8 mouse cellular contexts compared by ENCODE assay signal in the genomic region with DNA sequence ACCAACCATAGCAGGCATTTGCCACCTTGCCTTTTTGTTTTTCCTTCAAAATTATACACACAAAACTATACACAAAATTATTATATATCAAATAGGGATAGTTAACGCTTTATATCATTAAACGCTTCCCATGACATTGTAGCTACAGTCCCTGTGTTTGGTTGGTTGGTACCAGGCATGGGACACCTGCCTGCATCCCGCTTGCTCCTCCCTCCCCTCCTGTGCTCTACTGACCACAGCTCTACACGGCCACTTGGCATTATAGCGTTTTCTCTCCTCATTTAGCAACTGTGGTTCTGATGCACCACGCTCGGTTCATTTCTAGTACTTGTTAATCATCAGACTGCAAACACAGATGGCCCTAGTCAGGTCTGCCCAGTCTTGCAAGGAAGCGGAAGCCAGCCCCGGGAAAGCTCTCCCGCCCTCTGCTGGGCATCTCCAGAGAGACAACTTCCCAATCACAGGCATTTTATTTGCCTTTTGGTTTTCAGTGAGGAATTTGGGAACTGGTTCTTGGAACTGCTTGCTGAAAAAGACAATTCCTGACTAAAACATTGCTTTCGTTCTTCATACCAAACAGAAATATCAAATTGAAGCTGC. TPM values are rescaled to one million over a fixed set of nuclear protein-coding genes. Genes with fewer than 3 reads are reported as not detected.
A peak's percentile ranks its signal among the peaks of the same experiment; 100 is the strongest.
DNase-seq lines count a peak whose midpoint lies in the region; ATAC-seq and TF ChIP-seq lines count a peak whose summit lies in the region.

No protein-coding gene starts in this region.

- no peaks in the 10 kb centered on the region for H3K36me3 ChIP-seq in embryonic facial prominence, embryonic 14.5 days (ENCODE audit: control insufficient read depth, insufficient read depth, low read length)
- no peaks in the 10 kb centered on the region for H3K36me3 ChIP-seq in kidney, embryonic 16.5 days (ENCODE audit: insufficient read depth, low read length)
- no peaks in the 10 kb centered on the region for H3K36me3 ChIP-seq in limb, embryonic 14.5 days (ENCODE audit: control insufficient read depth, insufficient read depth, low read length)
- no peaks in the 10 kb centered on the region for H3K36me3 ChIP-seq in stomach, embryonic 15.5 days

- no peak overlapping the region for H3K9ac ChIP-seq in embryonic facial prominence, embryonic 14.5 days (ENCODE audit: low read depth, low read length)
- no peak overlapping the region for H3K9ac ChIP-seq in kidney, embryonic 16.5 days (replicated peaks; ENCODE audit: low read length)
- no peak overlapping the region for H3K9ac ChIP-seq in limb, embryonic 14.5 days (ENCODE audit: low read depth, low read length, severe bottlenecking)
- no peak overlapping the region for H3K9ac ChIP-seq in stomach, embryonic 15.5 days

- H3K4me1 ChIP-seq in embryonic facial prominence, embryonic 14.5 days (ENCODE audit: control insufficient read depth, insufficient read depth, low read length), result no peaks in the 10 kb centered on the region
- no peaks in the 10 kb centered on the region for H3K4me1 ChIP-seq in kidney, embryonic 16.5 days (ENCODE audit: insufficient read depth, low read length)
- peaks cover 5% of the 10 kb centered on the region; the same call in 1 of the 2 replicates for H3K4me1 ChIP-seq in limb, embryonic 14.5 days (ENCODE audit: control insufficient read depth, insufficient read depth, low read length)
- H3K4me1 ChIP-seq in stomach, embryonic 15.5 days, result no peaks in the 10 kb centered on the region

- 0 out of 2 replicates have a peak, but pooled peaks have one; percentile 57 for ATAC-seq in embryonic facial prominence, embryonic 14.5 days (ENCODE audit: low read depth)
- peak; percentile 71; the same call in 1 of the 2 replicates for ATAC-seq in kidney, embryonic 16.5 days (ENCODE audit: low FRiP score, low TSS enrichment)
- ATAC-seq in limb, embryonic 14.5 days (ENCODE audit: low FRiP score, low read depth), result no peak; the same call in 1 of the 2 replicates
- ATAC-seq in stomach, embryonic 15.5 days (ENCODE audit: insufficient read depth, low FRiP score, low read depth), result peak; percentile 66; the same call in 1 of the 2 replicates

- no peaks in the 10 kb centered on the region for H3K27me3 ChIP-seq in embryonic facial prominence, embryonic 14.5 days (replicated peaks; ENCODE audit: control insufficient read depth, insufficient read depth, low read length)
- H3K27me3 ChIP-seq in kidney, embryonic 16.5 days (ENCODE audit: insufficient read depth, low read length), result no peaks in the 10 kb centered on the region
- no peaks in the 10 kb centered on the region for H3K27me3 ChIP-seq in limb, embryonic 14.5 days (ENCODE audit: control insufficient read depth, insufficient read depth, low read length)
- H3K27me3 ChIP-seq in stomach, embryonic 15.5 days (replicated peaks), result no peaks in the 10 kb centered on the region

- peak; percentile 64 for DNase-seq in 416B (ENCODE audit: low read depth)
- peak; percentile 56 to 67 for DNase-seq in adrenal gland, postnatal 4 days (ENCODE audit: low spot score in 2 of 2)
- DNase-seq in embryonic facial prominence, embryonic 14.5 days (ENCODE audit: low spot score), result peak; percentile 84
- peak; percentile 42 to 80 for DNase-seq in heart, adult 9 months (ENCODE audit: low spot score in 2 of 2)
- peak; percentile 78 for DNase-seq in limb, embryonic 14.5 days (ENCODE audit: low spot score)
- DNase-seq in neural tube, embryonic 10.5 days (ENCODE audit: extremely low spot score, low spot score), result peak; percentile 66

- no peaks in the 10 kb centered on the region for H3K9me3 ChIP-seq in embryonic facial prominence, embryonic 14.5 days (ENCODE audit: control insufficient read depth, low read length)
- H3K9me3 ChIP-seq in kidney, embryonic 16.5 days (ENCODE audit: low read length), result no peaks in the 10 kb centered on the region
- no peaks in the 10 kb centered on the region for H3K9me3 ChIP-seq in limb, embryonic 14.5 days (ENCODE audit: control insufficient read depth, low read length)
- H3K9me3 ChIP-seq in stomach, embryonic 15.5 days, result no peaks in the 10 kb centered on the region

- peak overlapping the region; percentile 35 for H3K4me2 ChIP-seq in embryonic facial prominence, embryonic 14.5 days (ENCODE audit: low read depth, low read length)
- H3K4me2 ChIP-seq in kidney, embryonic 16.5 days (replicated peaks; ENCODE audit: low read depth, low read length), result peak overlapping the region; percentile 11; the same call in 1 of the 2 replicates
- peak overlapping the region; percentile 6; the same call in 1 of the 2 replicates for H3K4me2 ChIP-seq in limb, embryonic 14.5 days (replicated peaks; ENCODE audit: low read depth, low read length, severe bottlenecking)
- peak overlapping the region; percentile 36; the same call in 1 of the 2 replicates for H3K4me2 ChIP-seq in stomach, embryonic 15.5 days

- WGBS in embryonic facial prominence, embryonic 14.5 days, result 45% methylated on average over 11 of the region's 11 CpGs
- 37% methylated on average over 11 of the region's 11 CpGs for WGBS in kidney, embryonic 16.5 days
- WGBS in limb, embryonic 14.5 days, result 44% methylated on average over 11 of the region's 11 CpGs
- WGBS in stomach, embryonic 15.5 days, result 37% methylated on average over 11 of the region's 11 CpGs

- H3K4me3 ChIP-seq in embryonic facial prominence, embryonic 14.5 days (ENCODE audit: low read depth, low read length), result no peak overlapping the region
- H3K4me3 ChIP-seq in kidney, embryonic 16.5 days (ENCODE audit: low read length), result no peak overlapping the region
- H3K4me3 ChIP-seq in limb, embryonic 14.5 days (replicated peaks; ENCODE audit: low read length), result no peak overlapping the region
- H3K4me3 ChIP-seq in stomach, embryonic 15.5 days (replicated peaks), result no peak overlapping the region

- H3K27ac ChIP-seq in embryonic facial prominence, embryonic 14.5 days (replicated peaks; ENCODE audit: low read depth, low read length), result no peak overlapping the region
- no peak overlapping the region for H3K27ac ChIP-seq in kidney, embryonic 16.5 days (ENCODE audit: low read length)
- no peak overlapping the region for H3K27ac ChIP-seq in limb, embryonic 14.5 days (replicated peaks; ENCODE audit: low read depth, low read length)
- no peak overlapping the region for H3K27ac ChIP-seq in stomach, embryonic 15.5 days

- no peak for TF ChIP-seq POLR2A in limb, embryonic 14.5 days (IDR thresholded peaks at IDR 0.05; ENCODE audit: borderline replicate concordance, extremely low read depth, insufficient read depth, insufficient read length)

RNA-seq across cellular contexts. Expression of a gene that starts 15.5 kb away (rescaled TPM):
- 10 to 100 TPM; 17.6 TPM for total RNA-seq in adrenal gland, postnatal 4 days (2021)
- 22.0 and 23.8 TPM in 2 replicates for polyA plus RNA-seq in embryonic facial prominence, embryonic 14.5 days (2014; fragmentation: Nextera tagmentation; extraction: Ambion mirVana)
- 37.7 and 39.0 TPM in 2 replicates for polyA plus RNA-seq in kidney, embryonic 16.5 days (2015; fragmentation: Nextera tagmentation; extraction: Ambion mirVana)
- polyA plus RNA-seq in limb, embryonic 14.5 days (2012; rRNA removed), result 7.2 and 7.4 TPM in 2 replicates
- polyA plus RNA-seq in limb, embryonic 14.5 days (2014; fragmentation: Nextera tagmentation; extraction: Ambion mirVana), result 23.0 and 26.0 TPM in 2 replicates
- polyA plus RNA-seq in stomach, embryonic 15.5 days (2015; fragmentation: Nextera tagmentation; extraction: Ambion mirVana), result 39.4 and 42.8 TPM in 2 replicates

RNA-seq across cellular contexts. Expression of a gene that starts 15.8 kb away (rescaled TPM):
- total RNA-seq in adrenal gland, postnatal 4 days (2021), result 10 to 100 TPM; 15.7 to 17.9 TPM
- 14.9 and 16.5 TPM in 2 replicates for polyA plus RNA-seq in embryonic facial prominence, embryonic 14.5 days (2014; fragmentation: Nextera tagmentation; extraction: Ambion mirVana)
- polyA plus RNA-seq in kidney, embryonic 16.5 days (2015; fragmentation: Nextera tagmentation; extraction: Ambion mirVana), result 17.8 and 22.9 TPM in 2 replicates
- polyA plus RNA-seq in limb, embryonic 14.5 days (2012; rRNA removed), result 12.8 and 14.8 TPM in 2 replicates
- 13.6 and 13.9 TPM in 2 replicates for polyA plus RNA-seq in limb, embryonic 14.5 days (2014; fragmentation: Nextera tagmentation; extraction: Ambion mirVana)
- 15.3 and 16.7 TPM in 2 replicates for polyA plus RNA-seq in stomach, embryonic 15.5 days (2015; fragmentation: Nextera tagmentation; extraction: Ambion mirVana)
